ENCODE assay signal across 20 mouse cellular contexts in the genomic region with DNA sequence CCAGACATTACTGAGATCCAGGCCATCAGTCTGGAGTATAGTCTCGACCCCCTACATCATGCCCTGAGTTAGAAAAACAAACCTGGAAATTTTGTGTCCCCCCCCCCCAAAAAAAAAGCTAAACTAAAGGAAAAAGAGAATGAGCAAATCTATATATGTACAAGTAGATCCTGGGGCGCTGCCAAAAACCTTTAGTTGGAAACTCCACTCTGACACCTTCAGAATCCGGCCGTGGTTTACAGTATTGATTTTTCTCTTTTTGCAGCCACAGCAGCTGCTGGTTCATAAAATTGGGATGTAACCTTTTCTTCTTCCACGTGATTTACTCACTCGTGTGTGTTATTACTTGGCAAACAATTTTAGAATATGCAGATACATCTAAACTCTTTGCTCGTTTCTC.
"Had no signal": no experiment of that assay in that cellular context is flagged by ENCODE, and none has a peak within 500 bp of the region (broad histone marks: within the 10 kb centered on the region; RNA-seq: fewer than 3 reads in every experiment).

No protein-coding gene starts in this region.

- H3K27ac ChIP-seq: kidney, postnatal 0 days; layer of hippocampus, adult 2 months; liver, embryonic 13.5 days; midbrain, embryonic 10.5 days; midbrain, embryonic 13.5 days; neural tube, embryonic 13.5 days; stomach, embryonic 15.5 days had no signal

- H3K9ac ChIP-seq: liver, embryonic 13.5 days; midbrain, embryonic 13.5 days; neural tube, embryonic 13.5 days; stomach, embryonic 15.5 days had no signal

- H3K27me3 ChIP-seq: liver, embryonic 13.5 days; megakaryocyte, embryonic 14.5 days; midbrain, embryonic 13.5 days; neural tube, embryonic 13.5 days; stomach, embryonic 15.5 days had no signal

- H3K4me2 ChIP-seq: liver, embryonic 13.5 days; midbrain, embryonic 13.5 days; neural tube, embryonic 13.5 days; stomach, embryonic 15.5 days had no signal

- DNase-seq: kidney, adult 18-20 months; kidney, postnatal 25 days; layer of hippocampus, adult 9-11 months; liver, embryonic 13.5 days; lung, adult 2 months; lung, postnatal 36 days; spleen, adult 18-20 months; thymus, postnatal 25 days had no signal

- H3K4me1 ChIP-seq: liver, embryonic 13.5 days; megakaryocyte, embryonic 14.5 days; midbrain, embryonic 10.5 days; midbrain, embryonic 13.5 days; neural tube, embryonic 13.5 days; stomach, embryonic 15.5 days had no signal

- H3K9me3 ChIP-seq: liver, embryonic 13.5 days; midbrain, embryonic 10.5 days; midbrain, embryonic 13.5 days; neural tube, embryonic 13.5 days; stomach, embryonic 15.5 days had no signal

- H3K36me3 ChIP-seq: liver, embryonic 13.5 days; midbrain, embryonic 10.5 days; midbrain, embryonic 13.5 days; neural tube, embryonic 13.5 days; stomach, embryonic 15.5 days had no signal

- H3K4me3 ChIP-seq: layer of hippocampus, adult 2 months; liver, embryonic 13.5 days; megakaryocyte, embryonic 14.5 days; midbrain, embryonic 10.5 days; midbrain, embryonic 13.5 days; myocyte; neural tube, embryonic 13.5 days; stomach, embryonic 15.5 days had no signal

- ATAC-seq: inflammation-experienced regulatory T-cells, adult 6 months; intestine, embryonic 16.5 days; lung, postnatal 0 days; midbrain, embryonic 13.5 days; midbrain, embryonic 16.5 days had no signal
